Mouse (Mus musculus): ENCODE results near the gene Uqcc1. TPM values are rescaled to one million over a fixed set of nuclear protein-coding genes. Genes with fewer than 3 reads are reported as not detected.
A peak's percentile ranks its signal among the peaks of the same experiment; 100 is the strongest.

Uqcc1 gene
- polyA plus RNA-seq, 1 experiment from 2014 or later = 73.4 TPM

GRCm38 (mm10) chr2:155949362-155949761 lies 19.3 kb upstream of the Uqcc1 start:
- no peaks in the 10 kb centered on the region for H3K27me3 ChIP-seq
- no peak for TF ChIP-seq CTCF (IDR thresholded peaks at IDR 0.05)
- ChIA-PET CTCF (no interaction called here), POLR2A (interaction anchor here (0.6 kb wide), 1 partner anchor 122 kb away, joined by 4 read pairs; no protein-coding TSS in a partner anchor)
- DNase-seq (ENCODE audit: low read depth, low spot score) = no peak
- in situ Hi-C loops (cut with MboI; ENCODE audit: low pct_unique_long_range_greater_than_20kb) = loop anchor here (5.0 kb wide), 1 partner anchor 102 kb away; no protein-coding TSS in a partner anchor
- ATAC-seq = no peak

- CTCF ChIA-PET = interaction anchor here (2.4 kb wide), 1 partner anchor 98 kb away, joined by 14 read pairs; no protein-coding TSS in a partner anchor
- DNase-seq (ENCODE audit: low read depth, low spot score) = no peak
- TF ChIP-seq CTCF (IDR thresholded peaks at IDR 0.05) = no peak
- no peaks in the 10 kb centered on the region for H3K27me3 ChIP-seq
- ATAC-seq = no peak
- in situ Hi-C loops (cut with MboI; ENCODE audit: low pct_unique_long_range_greater_than_20kb) = loop anchor here (5.0 kb wide), 1 partner anchor 100 kb away; no protein-coding TSS in a partner anchor
- POLR2A ChIA-PET = no interaction called here
Measured at GRCm38 (mm10) chr2:155947390-155948002, 17.4 kb upstream of the Uqcc1 start.

- CTCF ChIA-PET = interaction anchor here (0.7 to 2.4 kb wide), 12 partner anchors 13 to 250 kb away, joined by 3 to 16 read pairs (median 4); partner anchors contain the start of gene Uqcc1
- no peak for TF ChIP-seq CTCF (IDR thresholded peaks at IDR 0.05)
- ATAC-seq (no peak), DNase-seq (ENCODE audit: low read depth, low spot score) (no peak)
- no peaks in the 10 kb centered on the region for H3K27me3 ChIP-seq
- POLR2A ChIA-PET = no interaction called here
- in situ Hi-C loops (cut with MboI; ENCODE audit: low pct_unique_long_range_greater_than_20kb) = loop anchor here (5.0 kb wide), 1 partner anchor 99 kb away; no protein-coding TSS in a partner anchor
Measured at GRCm38 (mm10) chr2:155946499-155946898, 16.4 kb upstream of the Uqcc1 start.

- in situ Hi-C loops (cut with MboI; ENCODE audit: low pct_unique_long_range_greater_than_20kb) = loop anchor here (5.0 kb wide), 1 partner anchor 99 kb away; no protein-coding TSS in a partner anchor
- TF ChIP-seq CTCF (IDR thresholded peaks at IDR 0.05) = peak; percentile 97
- CTCF ChIA-PET = interaction anchor here (0.7 to 2.4 kb wide), 12 partner anchors 13 to 250 kb away, joined by 3 to 16 read pairs (median 4); partner anchors contain the start of gene Uqcc1
- DNase-seq (ENCODE audit: low read depth, low spot score) (no peak), ATAC-seq (no peak)
- no peaks in the 10 kb centered on the region for H3K27me3 ChIP-seq
- POLR2A ChIA-PET = no interaction called here
Measured at GRCm38 (mm10) chr2:155946069-155946468, 16.0 kb upstream of the Uqcc1 start.

GRCm38 (mm10) chr2:155945580-155945979 lies 15.5 kb upstream of the Uqcc1 start:
- H3K27me3 ChIP-seq = no peaks in the 10 kb centered on the region
- ChIA-PET POLR2A (no interaction called here), CTCF (interaction anchor here (1.0 to 2.4 kb wide), 9 partner anchors 12 to 250 kb away, joined by 3 to 16 read pairs (median 4); no protein-coding TSS in a partner anchor)
- in situ Hi-C loops (cut with MboI; ENCODE audit: low pct_unique_long_range_greater_than_20kb) = loop anchor here (5.0 kb wide), 1 partner anchor 98 kb away; no protein-coding TSS in a partner anchor
- no peak for TF ChIP-seq CTCF (IDR thresholded peaks at IDR 0.05)
- DNase-seq (ENCODE audit: low read depth, low spot score) = no peak
- ATAC-seq = no peak

GRCm38 (mm10) chr2:155945124-155945523 lies 15.0 kb upstream of the Uqcc1 start, which contains the start of gene Gdf5:
Gene Gdf5, minus strand, starts transcription at chr2:155945367.
- in situ Hi-C loops (cut with MboI; ENCODE audit: low pct_unique_long_range_greater_than_20kb) = loop anchor here (5.0 kb wide), 1 partner anchor 98 kb away; no protein-coding TSS in a partner anchor
- no peaks in the 10 kb centered on the region for H3K27me3 ChIP-seq
- no peak for TF ChIP-seq CTCF (IDR thresholded peaks at IDR 0.05)
- POLR2A ChIA-PET = no interaction called here
- ATAC-seq (no peak), DNase-seq (ENCODE audit: low read depth, low spot score) (no peak)
- CTCF ChIA-PET = interaction anchor here (2.0 to 2.4 kb wide), 3 partner anchors 59 to 112 kb away, joined by 5 to 16 read pairs (median 14); no protein-coding TSS in a partner anchor

GRCm38 (mm10) chr2:155944685-155945084 lies 14.6 kb upstream of the Uqcc1 start:
- no peak for DNase-seq (ENCODE audit: low read depth, low spot score)
- POLR2A ChIA-PET = interaction anchor here (0.7 kb wide), 1 partner anchor 97 kb away, joined by 3 read pairs; no protein-coding TSS in a partner anchor
- in situ Hi-C loops (cut with MboI; ENCODE audit: low pct_unique_long_range_greater_than_20kb) = loop anchor here (5.0 kb wide), 1 partner anchor 97 kb away; no protein-coding TSS in a partner anchor
- TF ChIP-seq CTCF (IDR thresholded peaks at IDR 0.05) = no peak
- CTCF ChIA-PET = interaction anchor here (0.8 to 2.3 kb wide), 4 partner anchors 7 to 117 kb away, joined by 3 to 16 read pairs (median 4); no protein-coding TSS in a partner anchor
- ATAC-seq = no peak
- H3K27me3 ChIP-seq = no peaks in the 10 kb centered on the region

GRCm38 (mm10) chr2:155943463-155943862 lies 13.4 kb upstream of the Uqcc1 start:
- H3K27me3 ChIP-seq = no peaks in the 10 kb centered on the region
- CTCF ChIA-PET = interaction anchor here (1.1 to 1.2 kb wide), 2 partner anchors 9 to 95 kb away, joined by 3 read pairs; no protein-coding TSS in a partner anchor
- in situ Hi-C loops (cut with MboI; ENCODE audit: low pct_unique_long_range_greater_than_20kb) = no loop called here
- no peak for TF ChIP-seq CTCF (IDR thresholded peaks at IDR 0.05)
- POLR2A ChIA-PET = no interaction called here
- DNase-seq (ENCODE audit: low read depth, low spot score) (no peak), ATAC-seq (no peak)

- DNase-seq (ENCODE audit: low read depth, low spot score) = no peak
- no peak for ATAC-seq
Measured at GRCm38 (mm10) chr2:155941697-155942442, 11.8 kb upstream of the Uqcc1 start.

GRCm38 (mm10) chr2:155940681-155941080 lies 10.6 kb upstream of the Uqcc1 start, which contains the start of gene Gm15557:
Gene Gm15557, plus strand, starts transcription at chr2:155940728.
- DNase-seq (ENCODE audit: low read depth, low spot score) (no peak), ATAC-seq (no peak)
- H3K27me3 ChIP-seq = no peaks in the 10 kb centered on the region
- TF ChIP-seq CTCF (IDR thresholded peaks at IDR 0.05) = no peak
- in situ Hi-C loops (cut with MboI; ENCODE audit: low pct_unique_long_range_greater_than_20kb) = no loop called here
- CTCF ChIA-PET = no interaction called here
- POLR2A ChIA-PET = interaction anchor here (0.5 to 1.1 kb wide), 3 partner anchors 15 to 1569 kb away, joined by 3 to 5 read pairs (median 4); no protein-coding TSS in a partner anchor

More at GRCm38 (mm10) chr2:155941697-155942442, 11.8 kb upstream of the Uqcc1 start:
- ChIA-PET CTCF (no interaction called here), POLR2A (interaction anchor here (0.6 kb wide), 1 partner anchor 89 kb away, joined by 3 read pairs; no protein-coding TSS in a partner anchor)
- no peak for TF ChIP-seq CTCF (IDR thresholded peaks at IDR 0.05)
- in situ Hi-C loops (cut with MboI; ENCODE audit: low pct_unique_long_range_greater_than_20kb) = no loop called here
- no peaks in the 10 kb centered on the region for H3K27me3 ChIP-seq
